Mouse (Mus musculus) ES-Bruce4 (cell line): ENCODE data around the gene Phpt1. TPM values are rescaled to one million over a fixed set of nuclear protein-coding genes. Genes with fewer than 3 reads are reported as not detected.

ENCODE experiments used
- H3K27ac ChIP-seq: 2 replicates; pipeline ENCODE4 v1.5.1; 2012; ENCODE audit warnings: low read length, inconsistent platforms; ENCODE audit not compliant: insufficient read depth
- H3K27me3 ChIP-seq: 2 replicates; pipeline ENCODE4 v1.6.1; 2012; ENCODE audit warnings: mild to moderate bottlenecking, low read length, inconsistent platforms; ENCODE audit not compliant: control insufficient read depth, poor library complexity, insufficient read depth, severe bottlenecking
- H3K36me3 ChIP-seq: 2 replicates; pipeline ENCODE4 v1.6.1; 2012; ENCODE audit warnings: inconsistent platforms, mild to moderate bottlenecking, low read length, moderate library complexity; ENCODE audit not compliant: control insufficient read depth, poor library complexity, insufficient read depth, severe bottlenecking
- H3K4me1 ChIP-seq: one replicate; pipeline ENCODE4 v1.8.1; 2011; ENCODE audit warnings: low read length; ENCODE audit not compliant: control insufficient read depth, insufficient read depth
- H3K4me3 ChIP-seq: 2 replicates; pipeline ENCODE4 v1.5.1; 2011; ENCODE audit warnings: low read depth, mild to moderate bottlenecking, low read length
- H3K9ac ChIP-seq: 2 replicates; pipeline ENCODE4 v1.6.1; 2012; ENCODE audit warnings: low read depth, mild to moderate bottlenecking, inconsistent platforms; ENCODE audit not compliant: poor library complexity, severe bottlenecking
- H3K9me3 ChIP-seq: replicated peaks from 2 replicates; pipeline ENCODE4 v1.6.1; 2012; ENCODE audit warnings: mild to moderate bottlenecking, low read length, inconsistent platforms; ENCODE audit not compliant: control insufficient read depth, poor library complexity, insufficient read depth, severe bottlenecking
- CTCF ChIP-seq: IDR thresholded peaks from one replicate; pipeline ENCODE4 v1.8.1; 2011; ENCODE audit warnings: low read depth, low read length
- EP300 ChIP-seq: IDR thresholded peaks from 2 replicates; pipeline ENCODE4 v1.6.1; 2011; ENCODE audit warnings: low read depth, low read length; ENCODE audit not compliant: insufficient read depth
- POLR2A ChIP-seq: IDR thresholded peaks from one replicate; pipeline ENCODE4 v1.8.1; 2011; ENCODE audit warnings: low read length; ENCODE audit not compliant: insufficient read depth
- polyA plus RNA-seq: library from polyadenylated mRNA; stranded (reverse); fragments of >200 nt; gene quantifications from 2 replicates; pipeline ENCODE4 v1.2.4, GENCODE M21; 2011; ENCODE audit warnings: low read depth; ENCODE audit not compliant: missing spikeins, insufficient read depth, insufficient read length

Phpt1 gene
- polyA plus RNA-seq, 1 experiment = 37.0 TPM

- Histone ChIP-seq H3K36me3 (no peaks in the 10 kb centered on the region), H3K27me3 (peaks cover 5% of the 10 kb centered on the region; the same call in 1 of the 2 replicates), H3K4me3 (peak overlapping the region; percentile 1), H3K4me1 (peaks cover 2% of the 10 kb centered on the region), H3K9ac (no peak overlapping the region), H3K27ac (no peak overlapping the region), H3K9me3 (no peaks in the 10 kb centered on the region)
- TF ChIP-seq POLR2A (no peak), CTCF (no peak), EP300 (no peak)
These were observed 2.2 kb upstream of the Phpt1 start for GRCm38 (mm10) chr2:25576965-25577891.

GRCm38 (mm10) chr2:25576028-25576850 lies 1.2 kb upstream of the Phpt1 start:
- no peaks in the 10 kb centered on the region for H3K9me3 ChIP-seq
- TF ChIP-seq CTCF = no peak
- TF ChIP-seq POLR2A = no peak
- no peak for TF ChIP-seq EP300

GRCm38 (mm10) chr2:25575432-25576027 lies 506 bp upstream of the Phpt1 start:
- Histone ChIP-seq H3K9ac (peak overlapping the region; percentile 64), H3K36me3 (no peaks in the 10 kb centered on the region), H3K9me3 (no peaks in the 10 kb centered on the region), H3K27ac (no peak overlapping the region), H3K4me1 (peaks cover 2% of the 10 kb centered on the region), H3K27me3 (peaks cover 5% of the 10 kb centered on the region; the same call in 1 of the 2 replicates), H3K4me3 (peak overlapping the region; percentile 35)
- TF ChIP-seq CTCF = no peak

More at GRCm38 (mm10) chr2:25576028-25576850, 1.2 kb upstream of the Phpt1 start:
- Histone ChIP-seq H3K36me3 (no peaks in the 10 kb centered on the region), H3K4me1 (peaks cover 2% of the 10 kb centered on the region), H3K9ac (0 out of 2 replicates have a peak overlapping the region, but pooled peaks have one; percentile 64), H3K27ac (no peak overlapping the region), H3K4me3 (no peak overlapping the region), H3K27me3 (peaks cover 5% of the 10 kb centered on the region; the same call in 1 of the 2 replicates)

GRCm38 (mm10) chr2:25574136-25574535 lies 888 bp downstream of the Phpt1 start:
- Histone ChIP-seq H3K9me3 (no peaks in the 10 kb centered on the region), H3K9ac (peak overlapping the region; percentile 64), H3K4me1 (peaks cover 2% of the 10 kb centered on the region), H3K4me3 (peak overlapping the region; percentile 85), H3K36me3 (no peaks in the 10 kb centered on the region), H3K27ac (no peak overlapping the region), H3K27me3 (peaks cover 5% of the 10 kb centered on the region; the same call in 1 of the 2 replicates)
- TF ChIP-seq POLR2A (no peak), CTCF (no peak)

- TF ChIP-seq EP300 (no peak), POLR2A (no peak), CTCF (no peak)
- Histone ChIP-seq H3K4me1 (peaks cover 4% of the 10 kb centered on the region), H3K9me3 (no peaks in the 10 kb centered on the region), H3K9ac (no peak overlapping the region), H3K36me3 (no peaks in the 10 kb centered on the region), H3K4me3 (no peak overlapping the region), H3K27ac (no peak overlapping the region), H3K27me3 (no peaks in the 10 kb centered on the region)
These were observed 2.0 kb downstream of the Phpt1 start for GRCm38 (mm10) chr2:25573068-25573467.
